Mouse (Mus musculus) heart, adult 8-10 months (tissue): ENCODE data around the gene Trim39. TPM values are rescaled to one million over a fixed set of nuclear protein-coding genes. Genes with fewer than 3 reads are reported as not detected.
"Not testable (repeated sequence)": the region's sequence is repeated elsewhere in the genome, so short reads cannot be mapped to it uniquely, and the experiment has no call there.

Experiments
- DNase-seq: peaks from one replicate; pipeline ENCODE4 v3.0.0; 2022; ENCODE audit warnings: low spot score
- total RNA-seq, 4 experiments: library from RNA; stranded (reverse); gene quantifications; 2 replicates each; pipeline ENCODE4 v1.2.4; 2022

Trim39 gene
- total RNA-seq, 4 experiments from 2014 or later: 6.3 to 7.1 (median 6.9) TPM

GRCm38 (mm10) chr17:36252250-36252876 lies 19.7 kb downstream of the Trim39 start:
- DNase-seq: no peak

- no peak for DNase-seq
Observed at GRCm38 (mm10) chr17:36248886-36249285, 23.2 kb downstream of the Trim39 start.

GRCm38 (mm10) chr17:36245741-36246140 lies 26.3 kb downstream of the Trim39 start:
- DNase-seq: no peak

- no peak for DNase-seq
Observed at GRCm38 (mm10) chr17:36244031-36244430, 28.0 kb downstream of the Trim39 start.

- no peak for DNase-seq
Observed at GRCm38 (mm10) chr17:36240637-36241213, 31.3 kb downstream of the Trim39 start.

GRCm38 (mm10) chr17:36237321-36237921 lies 34.6 kb downstream of the Trim39 start:
- DNase-seq: no peak

GRCm38 (mm10) chr17:36235300-36235699 lies 36.7 kb downstream of the Trim39 start:
- not testable (repeated sequence) for DNase-seq

GRCm38 (mm10) chr17:36233572-36233971 lies 38.5 kb downstream of the Trim39 start:
- no peak for DNase-seq

GRCm38 (mm10) chr17:36231318-36231717 lies 40.7 kb downstream of the Trim39 start:
- peak; percentile 27 for DNase-seq

- no peak for DNase-seq
Observed at GRCm38 (mm10) chr17:36229046-36229445, 43.0 kb downstream of the Trim39 start.

- DNase-seq: no peak
Observed at GRCm38 (mm10) chr17:36226921-36227320, 45.1 kb downstream of the Trim39 start.

GRCm38 (mm10) chr17:36225231-36225824 lies 46.7 kb downstream of the Trim39 start:
- DNase-seq: no peak

GRCm38 (mm10) chr17:36224451-36224850 lies 47.6 kb downstream of the Trim39 start:
- no peak for DNase-seq

- no peak for DNase-seq
Observed at GRCm38 (mm10) chr17:36218594-36219155, 53.4 kb downstream of the Trim39 start.

- no peak for DNase-seq
Observed at GRCm38 (mm10) chr17:36215586-36215985, 56.5 kb downstream of the Trim39 start.

Other genes with a start within 250 kb of the Trim39 start
- gene H2-T23, start 239.4 kb downstream of the Trim39 start, total RNA-seq: 10 to 100 TPM; 26.8 to 28.5 (median 27.9) TPM
- 10 to 100 TPM; 10.4 to 14.0 (median 13.0) TPM for gene H2-T22, start 229.5 kb downstream of the Trim39 start, total RNA-seq
- not detected for gene Gm6034, start 229.3 kb downstream of the Trim39 start, total RNA-seq
- 1 to 10 TPM; 4.0 to 5.5 (median 4.9) TPM for gene Gm11127, start 213.9 kb downstream of the Trim39 start, total RNA-seq
- gene Gm19684, start 150.6 kb downstream of the Trim39 start, total RNA-seq: under 1 TPM in 3 of 4 experiments, not detected in 1; 0.19 to 0.26 (median 0.25) TPM
- under 1 TPM in 2 of 4 experiments, not detected in 2; 0.34 to 0.38 TPM for gene Gm7030, start 142.8 kb downstream of the Trim39 start, total RNA-seq
- gene Gm8909, start 103.7 kb downstream of the Trim39 start, total RNA-seq: not detected
- not detected for gene H2-T3, start 82.0 kb downstream of the Trim39 start, total RNA-seq
- 10 to 100 TPM; 34.4 to 55.3 (median 45.5) TPM for gene Rpp21, start 14.2 kb downstream of the Trim39 start, total RNA-seq
- not detected for gene H2-M10.2, start 14.2 kb upstream of the Trim39 start, total RNA-seq
- not detected for gene H2-M10.1, start 53.9 kb upstream of the Trim39 start, total RNA-seq
- not detected for gene H2-M10.3, start 96.2 kb upstream of the Trim39 start, total RNA-seq
- not detected for gene H2-M10.4, start 190.1 kb upstream of the Trim39 start, total RNA-seq